Mouse (Mus musculus) embryonic fibroblast, embryonic 13.5 days (primary cell): ENCODE measurements around the gene Bpnt1. TPM values are rescaled to one million over a fixed set of nuclear protein-coding genes. Genes with fewer than 3 reads are reported as not detected.

Experiments
- H3K27ac ChIP-seq: 2 replicates; pipeline ENCODE4 v1.5.1; 2012; ENCODE audit warnings: low read length, control low read depth, inconsistent platforms; ENCODE audit not compliant: insufficient read depth
- H3K4me1 ChIP-seq: 2 replicates; pipeline ENCODE4 v1.6.1; 2011; ENCODE audit warnings: low read length; ENCODE audit not compliant: control insufficient read depth, insufficient read depth
- H3K4me3 ChIP-seq: 2 replicates; pipeline ENCODE4 v1.5.1; 2011; ENCODE audit warnings: mild to moderate bottlenecking, control low read depth, low read length; ENCODE audit not compliant: insufficient read depth
- CTCF ChIP-seq: IDR thresholded peaks from 2 replicates; pipeline ENCODE4 v1.5.1; 2011; ENCODE audit warnings: mild to moderate bottlenecking, control low read depth, low read length, moderate library complexity, borderline replicate concordance; ENCODE audit not compliant: insufficient read depth
- POLR2A ChIP-seq: IDR thresholded peaks from 2 replicates; pipeline ENCODE4 v1.6.1; 2011; ENCODE audit warnings: low read depth, mild to moderate bottlenecking, control low read depth, low read length, moderate library complexity
- polyA plus RNA-seq: library from polyadenylated mRNA; stranded (reverse); fragments of >200 nt; gene quantifications from 2 replicates; pipeline ENCODE4 v1.2.4, GENCODE M21; 2011; ENCODE audit warnings: low read depth; ENCODE audit not compliant: missing spikeins, insufficient read length

Bpnt1 gene
- polyA plus RNA-seq, 1 experiment = 23.2 TPM

- H3K4me3 ChIP-seq = peak within 1 kb of the TSS; percentile 66
- H3K27ac ChIP-seq = peak within 1 kb of the TSS; percentile 63
- H3K4me1 ChIP-seq = no peaks in the 10 kb centered on the region
- TF ChIP-seq POLR2A (peak; percentile 83), CTCF (no peak)
These were observed 3.0 kb upstream of the Bpnt1 start, which contains the start of gene Iars2 for GRCm38 (mm10) chr1:185328721-185329610. Gene Iars2, minus strand, starts transcription at chr1:185329396.

DNA sequence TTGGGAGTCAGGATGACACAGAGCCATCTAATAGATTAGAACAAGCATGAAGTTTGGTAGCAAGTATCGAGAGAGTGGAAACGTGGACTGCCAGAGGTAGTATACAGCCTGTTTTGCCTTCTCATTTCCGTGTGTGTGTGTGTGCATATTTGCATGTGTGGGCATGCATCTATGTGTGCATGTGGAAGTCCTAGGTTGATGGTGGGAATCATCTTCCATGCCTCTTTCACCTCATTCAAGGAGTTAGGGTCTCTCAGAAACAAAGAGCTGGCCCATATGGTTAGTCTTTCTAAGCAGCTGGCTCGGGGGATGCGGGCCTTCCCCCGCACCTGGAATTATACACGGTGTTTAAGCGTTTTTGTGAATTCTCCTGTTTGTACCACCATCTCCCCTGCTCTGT, 2.1 kb upstream of the Bpnt1 start:
- Histone ChIP-seq H3K27ac (no peak overlapping the region), H3K4me3 (no peak overlapping the region), H3K4me1 (no peaks in the 10 kb centered on the region)
- no peak for TF ChIP-seq CTCF
- no peak for TF ChIP-seq POLR2A

- no peak for TF ChIP-seq CTCF
- no peak for TF ChIP-seq POLR2A
- no peak overlapping the region for H3K27ac ChIP-seq
- H3K4me1 ChIP-seq = 0 out of 2 replicates have a peak, but pooled peaks cover 2% of the 10 kb centered on the region
- H3K4me3 ChIP-seq = no peak overlapping the region
These were observed 585 bp upstream of the Bpnt1 start for GRCm38 (mm10) chr1:185331364-185331763.

DNA sequence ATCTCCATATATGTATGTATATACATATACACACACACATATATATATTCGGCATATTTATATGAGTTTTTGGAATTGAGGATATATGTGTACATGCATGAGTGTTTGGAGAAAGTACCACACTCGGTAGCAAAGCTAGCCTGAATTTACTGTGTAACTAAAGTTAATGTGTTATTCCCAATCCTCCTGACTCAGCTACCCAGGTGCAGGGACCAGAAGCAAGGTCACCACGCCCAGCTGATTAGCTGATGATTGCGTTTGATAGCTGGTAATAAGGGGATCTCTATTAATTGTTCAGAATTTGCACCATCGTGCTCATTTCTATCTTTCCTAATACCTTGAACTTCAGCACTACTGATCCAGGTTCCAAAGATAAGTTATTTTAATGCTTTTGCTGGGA, 1.7 kb downstream of the Bpnt1 start:
- TF ChIP-seq POLR2A = no peak
- no peak overlapping the region for H3K27ac ChIP-seq
- no peak overlapping the region for H3K4me3 ChIP-seq
- peaks cover 2% of the 10 kb centered on the region; the same call in 1 of the 2 replicates for H3K4me1 ChIP-seq

GRCm38 (mm10) chr1:185334136-185334535, 2.2 kb downstream of the Bpnt1 start:
- TF ChIP-seq POLR2A = no peak
- no peak for TF ChIP-seq CTCF
- H3K4me3 ChIP-seq = no peak overlapping the region
- H3K27ac ChIP-seq = no peak overlapping the region
- peaks cover 2% of the 10 kb centered on the region; the same call in 1 of the 2 replicates for H3K4me1 ChIP-seq

DNA sequence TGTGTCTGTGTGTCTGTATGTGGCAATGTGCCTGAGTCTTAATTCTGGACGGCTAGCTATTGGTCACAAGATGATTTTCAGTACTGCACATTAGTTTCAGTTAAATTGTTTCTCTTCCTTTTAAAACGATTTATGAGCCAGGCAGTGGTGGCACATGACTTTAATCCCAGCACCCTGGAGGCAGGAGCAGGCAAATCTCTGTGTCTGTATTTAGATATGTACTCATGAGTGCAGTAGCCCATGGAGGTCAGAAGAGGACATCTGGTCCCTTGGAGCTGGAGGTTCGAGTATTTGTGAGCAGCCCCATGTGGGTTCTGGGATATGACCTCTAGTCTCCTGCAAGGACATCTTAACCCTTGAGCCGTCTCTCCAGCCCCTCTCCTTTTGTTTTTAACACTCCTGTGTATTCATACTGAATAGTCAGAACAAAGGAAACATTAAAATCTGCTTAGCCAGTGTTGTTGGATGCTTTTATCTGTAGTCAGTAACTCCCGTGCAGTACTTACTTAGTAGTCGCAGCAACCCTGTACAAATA, 3.3 kb downstream of the Bpnt1 start:
- peaks cover 2% of the 10 kb centered on the region; the same call in 1 of the 2 replicates for H3K4me1 ChIP-seq
- H3K27ac ChIP-seq = no peak overlapping the region
- H3K4me3 ChIP-seq = no peak overlapping the region
- no peak for TF ChIP-seq CTCF
- TF ChIP-seq POLR2A = no peak

- TF ChIP-seq POLR2A (no peak), CTCF (no peak)
- Histone ChIP-seq H3K4me3 (no peak overlapping the region), H3K27ac (no peak overlapping the region), H3K4me1 (peaks cover 2% of the 10 kb centered on the region; the same call in 1 of the 2 replicates)
These were observed 4.6 kb downstream of the Bpnt1 start for GRCm38 (mm10) chr1:185336535-185336934.

DNA sequence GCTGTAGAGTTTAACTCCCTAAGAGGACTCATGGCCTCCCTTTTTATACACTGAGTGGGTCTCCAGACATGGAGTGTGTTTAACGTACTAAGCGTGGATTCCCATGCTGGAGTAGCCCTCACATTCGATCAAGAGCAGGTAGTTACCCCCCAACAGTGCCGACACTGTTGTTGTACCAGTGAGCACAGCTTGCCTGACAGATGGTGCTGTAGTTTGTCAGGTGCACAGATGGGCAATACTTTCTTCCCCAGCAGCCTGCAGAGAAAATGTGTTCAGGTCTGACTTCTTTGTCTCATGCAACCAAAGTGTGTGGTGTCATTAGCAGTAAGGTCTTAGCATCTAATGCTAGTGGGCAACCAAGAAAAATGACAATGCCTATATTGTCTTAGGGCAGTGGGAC, 10.5 kb downstream of the Bpnt1 start:
- H3K27ac ChIP-seq = no peak overlapping the region
- no peaks in the 10 kb centered on the region for H3K4me1 ChIP-seq
- H3K4me3 ChIP-seq = no peak overlapping the region
- TF ChIP-seq CTCF = no peak
- no peak for TF ChIP-seq POLR2A

DNA sequence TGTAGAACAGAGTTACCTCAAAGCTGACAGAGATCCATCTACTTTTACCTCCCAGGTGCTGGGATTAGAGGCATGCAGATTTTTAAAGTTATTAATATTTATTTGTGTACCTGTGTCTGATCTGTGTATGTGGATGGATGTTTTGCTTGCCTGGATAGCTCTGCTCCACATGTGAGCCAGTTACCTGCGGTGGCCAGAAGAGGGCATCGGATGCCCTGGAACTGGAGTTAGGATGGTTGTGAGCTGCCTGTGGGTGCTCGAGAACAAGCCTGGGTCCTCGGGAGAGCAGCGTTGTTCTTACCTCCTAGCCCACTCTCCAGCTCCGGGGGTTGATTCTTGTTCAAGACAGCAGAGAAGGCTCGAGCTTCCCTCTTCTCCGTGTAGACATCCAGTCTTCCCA, 11.5 kb downstream of the Bpnt1 start:
- H3K27ac ChIP-seq = no peak overlapping the region
- TF ChIP-seq POLR2A = no peak
- TF ChIP-seq CTCF = no peak
- H3K4me1 ChIP-seq = no peaks in the 10 kb centered on the region
- H3K4me3 ChIP-seq = no peak overlapping the region

- Histone ChIP-seq H3K4me3 (no peak overlapping the region), H3K27ac (no peak overlapping the region), H3K4me1 (no peaks in the 10 kb centered on the region)
- TF ChIP-seq CTCF = peak; percentile 59; the same call in 1 of the 2 replicates
- no peak for TF ChIP-seq POLR2A
These were observed 14.2 kb downstream of the Bpnt1 start for GRCm38 (mm10) chr1:185346188-185346587.

GRCm38 (mm10) chr1:185349741-185350140, 17.8 kb downstream of the Bpnt1 start:
- TF ChIP-seq POLR2A (no peak), CTCF (no peak)
- Histone ChIP-seq H3K4me1 (no peaks in the 10 kb centered on the region), H3K4me3 (no peak overlapping the region), H3K27ac (no peak overlapping the region)
